Mouse (Mus musculus): ENCODE results near the gene Sdhb.

Sdhb gene

GRCm38 (mm10) chr4:140960781-140961466 is at the start of gene Sdhb:
TSS of gene Sdhb (plus strand) at chr4:140961203.
- in situ Hi-C loops (cut with MboI, MseI) = loop anchor here (25.0 kb wide), 1 partner anchor 1374 kb away; no protein-coding TSS in a partner anchor

- in situ Hi-C loops (cut with MboI, MseI) = no loop called here
These were observed 49.6 kb upstream of the Sdhb start for GRCm38 (mm10) chr4:140911416-140911815.

- in situ Hi-C loops (cut with MboI, MseI) = no loop called here
These were observed 48.7 kb upstream of the Sdhb start for GRCm38 (mm10) chr4:140912271-140912833.

- in situ Hi-C loops (cut with MboI, MseI) = no loop called here
These were observed 47.4 kb upstream of the Sdhb start for GRCm38 (mm10) chr4:140913565-140913964.

GRCm38 (mm10) chr4:140914731-140915131 is 46.3 kb upstream of the Sdhb start:
- in situ Hi-C loops (cut with MboI, MseI) = no loop called here

- in situ Hi-C loops (cut with MboI, MseI) = no loop called here
These were observed 45.8 kb upstream of the Sdhb start for GRCm38 (mm10) chr4:140915235-140915634.

- in situ Hi-C loops (cut with MboI, MseI) = no loop called here
These were observed 44.7 kb upstream of the Sdhb start for GRCm38 (mm10) chr4:140916296-140916695.

GRCm38 (mm10) chr4:140917451-140917850 is 43.6 kb upstream of the Sdhb start:
- in situ Hi-C loops (cut with MboI, MseI) = no loop called here

- in situ Hi-C loops (cut with MboI, MseI) = no loop called here
These were observed 40.8 kb upstream of the Sdhb start for GRCm38 (mm10) chr4:140919974-140920836.

GRCm38 (mm10) chr4:140922508-140922907 is 38.5 kb upstream of the Sdhb start:
- in situ Hi-C loops (cut with MboI, MseI) = no loop called here

GRCm38 (mm10) chr4:140925648-140926047 is 35.4 kb upstream of the Sdhb start:
- in situ Hi-C loops (cut with MboI, MseI) = no loop called here

- in situ Hi-C loops (cut with MboI, MseI) = no loop called here
These were observed 32.7 kb upstream of the Sdhb start for GRCm38 (mm10) chr4:140928349-140928748.

- in situ Hi-C loops (cut with MboI, MseI) = no loop called here
These were observed 31.3 kb upstream of the Sdhb start for GRCm38 (mm10) chr4:140929745-140930144.

GRCm38 (mm10) chr4:140930900-140931470 is 30.0 kb upstream of the Sdhb start:
- in situ Hi-C loops (cut with MboI, MseI) = no loop called here

GRCm38 (mm10) chr4:140935643-140936042 is 25.4 kb upstream of the Sdhb start:
- in situ Hi-C loops (cut with MboI, MseI) = no loop called here

- in situ Hi-C loops (cut with MboI, MseI) = no loop called here
These were observed 16.6 kb upstream of the Sdhb start for GRCm38 (mm10) chr4:140944356-140944755.

GRCm38 (mm10) chr4:140944961-140945442 is 16.0 kb upstream of the Sdhb start:
- in situ Hi-C loops (cut with MboI, MseI) = no loop called here

- in situ Hi-C loops (cut with MboI, MseI) = no loop called here
These were observed 15.4 kb upstream of the Sdhb start for GRCm38 (mm10) chr4:140945571-140945970.

GRCm38 (mm10) chr4:140946048-140946447 is 15.0 kb upstream of the Sdhb start:
- in situ Hi-C loops (cut with MboI, MseI) = no loop called here

GRCm38 (mm10) chr4:140946580-140947205 is 14.3 kb upstream of the Sdhb start:
- in situ Hi-C loops (cut with MboI, MseI) = no loop called here
